Mouse (Mus musculus) 416B (cell line): ENCODE results near the gene H2-Eb2.
A peak's percentile ranks its signal among the peaks of the same experiment; 100 is the strongest.

Experiments used
- DNase-seq: peaks from one replicate; pipeline ENCODE4 v3.0.0; 2011; ENCODE audit warnings: low read depth

H2-Eb2 gene

GRCm38 (mm10) chr17:34325436-34325835, at the start of gene H2-Eb2:
Gene H2-Eb2 (plus strand): TSS chr17:34325665.
- no peak for DNase-seq

GRCm38 (mm10) chr17:34280499-34281038, 44.9 kb upstream of the H2-Eb2 start:
- DNase-seq: no peak

- DNase-seq: no peak
Measured at GRCm38 (mm10) chr17:34281836-34282235, 43.6 kb upstream of the H2-Eb2 start.

GRCm38 (mm10) chr17:34285371-34285770, 40.1 kb upstream of the H2-Eb2 start:
- DNase-seq: no peak

DNA sequence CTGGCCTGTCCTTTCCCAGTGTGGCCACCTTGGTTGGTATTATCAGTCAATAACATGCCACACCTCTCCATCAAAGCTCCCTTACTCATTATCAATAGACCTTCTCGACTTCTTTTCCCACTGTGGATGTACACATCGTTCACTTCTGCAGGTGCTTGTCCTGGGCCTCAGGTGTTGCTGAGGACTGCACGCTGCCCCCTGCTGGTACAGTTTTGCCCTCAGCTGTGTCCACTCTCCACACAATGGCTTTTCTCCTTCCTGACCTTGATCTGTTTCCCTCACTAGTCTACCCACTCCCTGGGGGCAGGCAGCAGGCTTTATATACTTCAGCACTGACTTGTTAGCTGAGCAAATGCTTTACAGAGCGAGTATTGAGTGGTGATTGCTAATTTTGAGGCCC, 39.6 kb upstream of the H2-Eb2 start:
- DNase-seq: no peak

DNA sequence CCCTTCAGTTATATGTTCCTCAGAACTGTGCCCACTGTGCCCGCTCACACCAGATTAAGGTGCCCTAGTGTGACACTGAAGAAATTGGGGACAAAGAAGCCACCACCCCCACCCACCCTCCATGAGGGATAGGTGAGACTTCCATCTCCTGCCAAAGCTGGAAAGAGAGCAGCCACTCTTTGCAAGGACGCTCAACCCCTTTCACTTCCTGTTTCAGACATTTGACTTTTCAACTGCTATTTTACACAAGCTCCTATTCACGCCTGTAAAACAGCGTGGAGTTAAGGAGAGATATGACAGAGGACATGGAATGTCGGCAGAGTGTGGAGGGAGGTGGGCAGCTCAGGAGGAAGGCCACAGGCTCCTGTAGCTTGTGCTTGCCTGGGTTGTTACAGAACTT, 39.0 kb upstream of the H2-Eb2 start:
- no peak for DNase-seq

DNA sequence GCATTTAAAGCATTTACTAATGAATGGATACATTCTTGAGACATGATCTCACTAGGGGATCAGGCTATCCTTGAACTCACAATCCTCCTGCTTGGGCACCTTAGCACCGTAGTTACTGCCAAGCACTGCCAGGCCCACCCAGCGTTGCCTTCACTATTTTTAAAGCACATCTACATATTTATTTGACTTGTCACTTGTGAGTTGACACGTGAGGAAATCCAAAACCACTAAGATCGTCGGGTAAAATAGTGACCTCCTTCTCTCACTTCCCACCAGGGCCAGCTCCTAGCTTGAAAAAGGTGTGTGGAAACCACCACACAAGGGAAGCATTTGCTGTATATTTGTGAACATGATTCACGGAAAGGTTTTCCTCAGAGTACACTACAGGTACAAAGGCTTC, 38.5 kb upstream of the H2-Eb2 start:
- DNase-seq: no peak

- peak; percentile 83 for DNase-seq
Measured at GRCm38 (mm10) chr17:34287648-34288047, 37.8 kb upstream of the H2-Eb2 start, which contains the start of gene H2-Aa. Gene H2-Aa (minus strand): TSS chr17:34287823.

- DNase-seq: no peak
Measured at GRCm38 (mm10) chr17:34288131-34288530, 37.3 kb upstream of the H2-Eb2 start.

DNA sequence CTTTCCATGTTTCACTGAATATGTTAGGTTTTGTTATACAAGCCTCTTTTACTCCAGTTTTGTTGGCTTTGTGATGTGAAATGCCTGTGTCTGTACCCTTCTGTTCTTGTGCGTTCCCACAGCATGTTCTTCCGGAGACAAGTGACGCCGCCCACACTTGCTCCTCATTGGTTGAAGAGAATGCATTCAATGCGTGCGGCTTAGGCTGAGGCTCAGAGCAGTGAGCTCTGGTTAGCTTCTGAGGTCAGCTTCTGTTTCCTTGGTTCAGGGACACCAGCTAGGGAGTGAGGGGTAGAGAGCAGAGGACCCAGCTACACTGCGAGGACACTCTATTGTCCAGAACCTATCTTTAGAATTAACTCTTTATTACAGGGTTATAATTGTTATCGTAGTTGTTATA, 33.9 kb upstream of the H2-Eb2 start:
- DNase-seq: peak; percentile 45

GRCm38 (mm10) chr17:34292570-34292969, 32.9 kb upstream of the H2-Eb2 start:
- DNase-seq: no peak

DNA sequence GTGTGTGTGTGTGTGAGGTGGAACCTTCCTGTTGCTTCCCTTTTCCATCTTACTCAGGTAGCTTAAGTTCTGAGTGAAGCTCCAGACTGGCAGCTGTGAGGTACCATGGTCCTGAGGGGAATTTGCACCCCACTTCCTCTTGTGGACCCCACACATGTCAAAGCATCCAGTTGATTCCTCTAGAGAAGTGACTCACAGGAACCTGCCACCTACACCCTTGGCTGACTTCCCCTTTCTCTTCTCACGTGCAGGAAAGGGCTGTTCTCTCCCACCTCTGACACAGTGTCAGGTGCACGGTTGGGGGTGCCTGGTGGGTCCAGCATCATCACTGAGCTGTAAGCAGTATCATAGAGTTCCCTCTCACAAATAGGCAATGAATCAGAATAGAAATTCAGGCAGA, 31.9 kb upstream of the H2-Eb2 start:
- DNase-seq: peak; percentile 53

GRCm38 (mm10) chr17:34294249-34294648, 31.2 kb upstream of the H2-Eb2 start:
- no peak for DNase-seq

DNA sequence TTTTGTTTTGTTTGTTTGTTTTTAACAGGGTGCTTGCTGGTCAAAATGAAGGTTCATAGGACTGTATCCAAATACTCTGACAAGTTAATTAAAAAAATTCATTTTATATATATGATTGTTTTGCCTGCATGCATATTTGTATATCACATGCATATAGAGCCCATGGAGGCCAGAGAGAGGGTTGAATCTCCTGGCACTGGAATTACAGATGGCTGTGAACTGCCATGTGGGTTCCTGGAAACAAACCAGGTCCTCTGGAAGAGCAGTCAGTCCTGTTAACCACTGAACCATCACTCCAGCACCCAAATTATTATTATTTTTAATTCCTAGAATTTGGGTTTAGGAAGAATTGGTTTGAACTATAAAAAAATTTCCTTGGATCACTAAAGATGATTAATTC, 30.2 kb upstream of the H2-Eb2 start:
- DNase-seq: no peak

- no peak for DNase-seq
Measured at GRCm38 (mm10) chr17:34295891-34296794, 29.3 kb upstream of the H2-Eb2 start.

- no peak for DNase-seq
Measured at GRCm38 (mm10) chr17:34299356-34299755, 26.1 kb upstream of the H2-Eb2 start.

GRCm38 (mm10) chr17:34300071-34300470, 25.4 kb upstream of the H2-Eb2 start:
- DNase-seq: no peak

GRCm38 (mm10) chr17:34300691-34301566, 24.5 kb upstream of the H2-Eb2 start:
- no peak for DNase-seq

DNA sequence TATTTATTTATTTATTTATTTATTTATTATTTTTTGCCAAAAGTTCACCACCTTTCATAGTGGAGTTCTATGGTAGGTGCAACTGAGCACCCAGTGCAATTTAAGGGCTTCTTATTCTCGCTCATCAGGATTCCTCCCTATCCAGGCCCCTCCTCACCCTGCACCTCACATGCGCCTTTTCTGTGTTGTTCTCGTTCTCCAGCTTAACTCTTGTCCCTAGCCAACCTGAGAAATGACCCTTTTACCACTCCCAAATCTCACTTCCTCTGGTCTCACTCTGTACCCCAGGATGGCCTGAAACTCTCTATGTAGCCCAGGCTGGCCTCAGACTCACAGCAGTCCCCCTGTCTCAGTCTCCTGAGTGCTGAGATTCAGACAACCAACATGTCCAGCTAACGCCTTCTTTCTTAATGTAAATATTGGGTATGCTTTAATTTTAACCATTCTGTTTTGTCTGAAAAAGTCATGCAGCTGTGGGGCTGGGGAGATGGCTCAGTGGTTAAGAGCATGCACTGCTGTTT, 23.7 kb upstream of the H2-Eb2 start:
- no peak for DNase-seq

DNA sequence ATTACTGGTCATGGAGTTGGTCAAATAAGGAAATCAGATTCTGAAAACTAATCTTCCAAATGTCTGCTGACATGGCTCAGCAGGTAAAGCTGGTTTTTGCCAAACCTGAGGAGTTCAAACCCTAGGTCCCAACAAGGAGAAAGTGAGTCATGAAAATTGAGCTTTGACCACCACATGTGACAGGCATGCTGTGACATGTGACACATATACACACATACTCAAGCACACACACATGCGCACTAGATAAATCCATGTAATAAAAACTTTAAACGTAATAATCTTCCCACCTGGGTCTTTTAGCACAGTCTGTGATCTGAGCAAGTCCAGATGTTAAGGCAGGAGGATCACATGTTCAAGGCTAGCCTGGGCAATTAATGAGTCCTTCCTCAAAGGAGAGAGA, 21.7 kb upstream of the H2-Eb2 start:
- no peak for DNase-seq

- peak; percentile 81 for DNase-seq
Measured at GRCm38 (mm10) chr17:34304751-34305150, 20.7 kb upstream of the H2-Eb2 start.

- peak; percentile 91 for DNase-seq
Measured at GRCm38 (mm10) chr17:34305380-34306030, 20.0 kb upstream of the H2-Eb2 start, which contains the start of gene H2-Eb1. Gene H2-Eb1 (plus strand): TSS chr17:34305867.
